Mouse (Mus musculus): Measurements from ENCODE around the gene Chit1.

Chit1 gene

DNA sequence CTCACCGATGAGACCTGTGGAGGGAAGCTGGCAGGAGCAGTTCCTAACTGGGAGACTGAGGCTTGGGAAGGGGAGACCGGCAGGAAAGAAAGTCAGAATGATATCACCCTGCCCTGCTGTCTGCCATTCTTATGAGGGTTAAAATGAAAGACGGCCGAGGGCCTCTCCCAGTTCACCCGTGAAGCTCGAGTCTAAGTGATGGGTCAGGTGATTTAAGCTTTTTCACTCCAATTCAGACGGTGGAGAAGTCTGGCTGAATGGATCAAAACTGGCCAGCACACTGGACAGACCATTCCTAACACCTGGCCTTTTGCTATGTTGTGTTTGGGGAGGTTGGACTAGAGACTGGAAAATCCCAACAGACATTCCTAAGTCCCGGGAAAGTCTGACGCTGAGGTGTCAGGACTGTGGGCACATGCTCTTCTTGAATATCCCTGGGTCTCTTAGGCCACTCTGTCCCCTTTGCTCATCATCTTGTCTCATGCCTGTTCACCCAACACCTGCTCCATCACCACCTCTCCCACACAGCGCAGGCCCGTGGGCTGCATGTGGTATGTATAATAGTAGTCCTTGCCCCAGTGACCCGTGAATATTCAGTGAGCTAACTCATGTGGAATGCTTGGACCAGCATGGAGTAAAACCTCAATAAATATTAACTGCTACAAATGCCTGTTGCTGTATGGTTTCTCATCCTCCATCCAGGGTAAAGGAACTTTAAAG lies 11.4 kb upstream of the Chit1 start:
- peak; percentile 67 for DNase-seq

- DNase-seq, result no peak
Measured at GRCm38 (mm10) chr1:134100401-134100800, 10.6 kb upstream of the Chit1 start.

- DNase-seq, result no peak
Measured at GRCm38 (mm10) chr1:134100928-134101327, 10.1 kb upstream of the Chit1 start.

- DNase-seq, result no peak
Measured at GRCm38 (mm10) chr1:134101593-134101992, 9.4 kb upstream of the Chit1 start.

DNA sequence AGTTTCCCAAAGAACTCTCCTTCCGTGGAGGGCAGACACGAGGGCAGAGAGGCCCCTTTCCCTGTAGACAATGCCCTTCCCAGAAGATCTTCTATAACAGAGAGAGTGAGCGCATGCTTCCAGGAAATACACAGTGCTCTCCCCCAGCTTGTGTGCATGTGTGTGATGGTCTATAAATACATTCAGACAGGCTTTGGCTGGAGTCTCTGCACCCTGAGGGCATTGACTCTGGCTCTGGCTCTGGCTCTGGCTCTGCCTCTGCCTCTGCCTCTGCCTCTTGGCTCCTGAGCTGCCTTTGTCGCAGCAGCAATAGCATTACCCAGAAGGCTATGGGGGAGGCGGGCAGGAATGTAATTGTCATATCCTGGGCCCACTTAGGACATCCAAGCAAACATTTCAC lies 7.2 kb upstream of the Chit1 start:
- no peak for DNase-seq

DNA sequence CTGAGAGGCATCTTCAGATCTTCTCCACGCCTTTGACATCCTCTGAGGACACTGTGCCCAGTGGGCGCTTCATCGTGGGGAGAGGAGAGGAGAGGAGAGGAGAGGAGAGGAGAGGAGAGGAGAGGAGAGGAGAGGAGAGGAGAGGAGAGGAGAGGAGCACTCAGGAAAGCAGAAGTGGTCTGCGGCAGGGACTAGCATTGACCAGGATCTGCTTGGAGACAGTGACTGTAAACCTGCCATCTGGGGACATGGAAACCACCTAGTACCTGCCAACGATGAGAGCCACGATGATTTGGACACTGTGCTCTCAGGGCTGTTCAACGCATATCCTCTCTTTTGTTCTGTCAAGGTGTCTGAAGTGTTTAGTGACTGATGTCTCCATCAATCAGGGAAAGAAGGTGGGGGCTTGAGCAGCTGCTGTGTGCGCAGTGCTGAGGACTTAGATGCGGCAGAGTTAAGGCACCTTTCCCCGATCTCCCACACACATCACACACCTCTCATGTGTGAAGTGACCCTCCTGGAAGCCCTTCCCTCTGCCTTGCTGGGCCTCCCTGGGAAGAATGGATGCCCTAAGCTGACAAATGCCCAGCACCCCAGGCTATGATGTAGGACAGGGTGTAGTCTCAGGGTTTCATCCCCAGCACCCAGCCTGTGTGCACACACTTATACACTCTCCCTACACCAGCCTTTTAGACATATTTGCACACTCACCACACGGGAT lies 5.8 kb upstream of the Chit1 start:
- DNase-seq, result no peak

- DNase-seq, result no peak
Measured at GRCm38 (mm10) chr1:134105764-134106430, 5.1 kb upstream of the Chit1 start.

DNA sequence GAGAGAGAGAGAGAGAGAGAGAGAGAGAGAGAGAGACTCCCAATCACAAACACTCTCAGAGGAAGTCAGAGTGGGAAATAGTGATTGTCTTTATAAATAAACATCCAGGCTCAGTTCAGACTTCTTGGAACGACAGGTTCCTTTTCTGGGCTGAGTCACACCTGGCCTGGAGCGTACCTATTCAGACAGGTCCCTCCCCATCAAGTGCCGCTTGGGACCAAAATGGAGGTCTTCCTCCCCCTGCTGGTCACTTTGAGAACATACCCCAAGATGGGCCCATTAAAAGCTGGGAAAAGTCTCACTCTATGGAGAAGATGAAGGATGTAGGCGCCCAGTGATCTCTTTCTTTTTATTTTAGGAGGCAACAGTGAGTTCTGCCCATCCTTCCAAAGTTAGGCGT lies 4.3 kb upstream of the Chit1 start:
- peak; percentile 56 for DNase-seq

DNA sequence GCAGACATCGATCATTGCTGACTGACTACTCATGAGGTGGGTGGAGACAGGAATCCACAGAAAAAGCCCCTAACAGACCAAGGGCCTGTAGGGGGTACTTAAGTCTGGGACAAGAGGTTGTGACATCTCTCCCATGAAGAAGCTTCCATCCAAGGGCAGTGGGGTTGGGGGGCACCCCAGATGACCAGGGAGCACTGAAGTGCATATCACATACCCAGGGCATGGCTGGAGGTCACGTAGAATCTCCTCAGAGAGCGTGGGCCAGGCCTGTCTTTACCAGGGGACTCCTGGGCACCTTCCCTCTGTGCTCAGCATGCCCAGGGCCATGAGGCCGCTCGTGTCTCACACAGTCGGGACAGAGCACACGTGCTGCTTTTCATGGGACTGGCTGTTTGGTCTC lies 3.3 kb upstream of the Chit1 start:
- no peak for DNase-seq

DNA sequence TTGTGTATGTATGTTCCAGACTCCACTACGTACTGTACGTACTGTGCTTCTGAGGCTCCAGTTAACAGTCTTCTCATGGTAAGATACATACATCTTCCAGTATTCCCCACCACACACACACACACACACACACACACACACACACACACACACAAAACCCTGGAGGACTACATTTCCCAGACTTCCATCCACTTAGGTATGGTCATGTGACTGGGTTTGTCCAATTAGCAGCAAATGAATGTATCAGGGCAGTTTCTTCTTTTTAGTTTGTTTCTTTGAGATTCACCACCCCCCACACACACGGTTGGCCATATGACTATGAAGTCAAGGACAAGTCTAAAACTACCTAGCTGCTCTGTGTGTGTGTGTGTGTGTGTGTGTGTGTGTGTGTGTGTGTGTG lies 1.0 kb upstream of the Chit1 start:
- DNase-seq, result no peak

DNA sequence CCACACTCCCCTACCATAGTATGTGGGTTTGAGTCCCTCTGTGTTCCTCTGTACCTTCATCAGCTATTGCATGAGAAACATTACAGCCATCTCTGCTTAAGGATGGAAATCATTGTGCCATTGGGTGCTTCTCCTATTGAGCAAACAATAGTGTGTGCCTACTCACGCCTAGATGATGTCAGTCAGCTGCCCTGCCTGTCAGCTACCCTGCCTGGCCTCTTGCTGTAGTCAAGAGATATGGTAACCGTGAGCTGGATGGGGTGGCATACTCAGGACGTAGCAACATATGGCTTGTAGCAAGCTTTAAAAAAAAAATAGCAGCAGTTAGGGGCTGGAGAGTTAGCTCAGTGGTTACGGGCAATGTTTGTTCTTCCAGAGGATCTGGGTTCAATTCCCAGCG lies 593 bp upstream of the Chit1 start:
- DNase-seq, result no peak

GRCm38 (mm10) chr1:134113560-134113959 lies 2.5 kb downstream of the Chit1 start:
- no peak for DNase-seq

DNA sequence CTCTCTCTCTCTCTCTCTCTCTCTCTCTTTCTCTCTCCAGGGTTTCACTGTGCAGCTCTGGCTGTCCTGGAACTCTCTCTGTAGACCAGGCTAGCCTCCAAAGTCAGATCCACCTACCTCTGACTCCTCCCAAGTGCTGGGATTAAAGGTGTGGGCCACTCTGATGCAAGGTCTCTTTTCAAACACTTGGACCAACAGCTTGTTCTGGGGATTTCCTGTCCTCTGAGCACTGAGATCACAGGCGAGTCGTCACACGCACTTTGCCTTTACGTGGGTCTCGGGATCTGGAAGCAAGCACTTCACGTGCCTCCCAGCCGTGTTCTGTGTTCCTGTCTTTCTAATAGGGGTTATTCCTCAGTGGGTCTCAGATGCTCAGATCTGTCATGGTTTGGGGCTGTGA lies 3.0 kb downstream of the Chit1 start:
- DNase-seq, result no peak

DNA sequence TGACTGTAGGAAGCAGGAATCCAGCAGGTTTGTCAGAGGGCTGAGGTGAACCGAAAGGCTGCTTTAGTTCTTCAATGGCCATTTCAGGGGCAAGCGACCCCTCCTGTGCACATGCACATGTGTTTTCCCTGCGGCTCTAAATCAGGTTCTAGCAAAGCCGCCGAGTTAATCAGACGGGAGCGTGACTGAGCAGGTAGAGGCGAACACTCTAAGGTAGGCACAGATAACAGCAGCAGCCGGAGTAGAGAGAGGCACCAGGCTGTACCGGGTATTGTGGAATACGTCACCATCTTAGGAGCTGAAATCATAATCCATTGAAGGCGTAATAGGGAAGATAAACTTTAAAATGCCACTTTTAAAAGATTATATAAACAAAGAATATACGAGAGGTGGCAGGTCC lies 3.7 kb downstream of the Chit1 start:
- no peak for DNase-seq

DNA sequence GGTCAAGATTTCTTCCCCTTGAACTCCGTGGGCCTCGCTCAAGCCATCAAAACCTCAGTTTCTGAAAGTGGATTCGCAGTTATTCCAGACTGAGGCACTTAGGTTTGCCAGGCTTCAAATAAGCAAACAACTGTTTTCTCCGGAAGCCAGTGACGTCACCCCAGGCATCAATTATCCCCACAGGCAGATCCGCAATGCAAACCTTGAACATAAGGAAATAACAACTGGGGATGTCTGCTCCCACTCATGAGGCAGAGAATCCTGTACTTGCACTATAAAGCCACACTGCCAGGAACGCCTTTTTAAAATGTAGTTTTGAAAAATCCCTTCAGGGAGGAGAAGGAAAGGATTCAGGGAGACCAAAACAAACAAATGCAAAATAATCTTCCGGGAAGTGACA lies 4.4 kb downstream of the Chit1 start:
- no peak for DNase-seq

DNA sequence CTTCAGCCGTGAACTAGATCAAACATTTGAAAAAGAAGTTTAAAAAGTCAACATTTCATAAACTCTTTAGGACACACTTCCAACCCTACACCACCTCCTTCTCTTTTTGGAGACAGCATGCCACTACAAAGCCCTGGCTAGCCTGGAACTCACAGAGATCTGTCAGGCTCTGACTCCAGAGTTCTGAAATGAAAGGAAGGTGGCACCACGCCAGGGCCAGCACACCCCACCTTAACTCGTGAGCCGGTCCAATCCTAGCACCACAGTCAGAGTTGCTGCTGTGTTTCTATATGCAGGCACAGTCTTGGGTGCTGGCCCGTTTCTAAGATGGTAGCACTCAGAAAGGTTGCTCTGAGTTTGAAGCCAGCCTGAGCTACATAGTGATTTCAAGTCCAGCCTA lies 6.1 kb downstream of the Chit1 start:
- no peak for DNase-seq

- DNase-seq, result peak; percentile 66
Measured at GRCm38 (mm10) chr1:134120179-134120578, 9.1 kb downstream of the Chit1 start.

GRCm38 (mm10) chr1:134122195-134122594 lies 11.2 kb downstream of the Chit1 start:
- DNase-seq, result no peak

- DNase-seq, result peak; percentile 52
Measured at GRCm38 (mm10) chr1:134133316-134133715, 22.3 kb downstream of the Chit1 start.

DNA sequence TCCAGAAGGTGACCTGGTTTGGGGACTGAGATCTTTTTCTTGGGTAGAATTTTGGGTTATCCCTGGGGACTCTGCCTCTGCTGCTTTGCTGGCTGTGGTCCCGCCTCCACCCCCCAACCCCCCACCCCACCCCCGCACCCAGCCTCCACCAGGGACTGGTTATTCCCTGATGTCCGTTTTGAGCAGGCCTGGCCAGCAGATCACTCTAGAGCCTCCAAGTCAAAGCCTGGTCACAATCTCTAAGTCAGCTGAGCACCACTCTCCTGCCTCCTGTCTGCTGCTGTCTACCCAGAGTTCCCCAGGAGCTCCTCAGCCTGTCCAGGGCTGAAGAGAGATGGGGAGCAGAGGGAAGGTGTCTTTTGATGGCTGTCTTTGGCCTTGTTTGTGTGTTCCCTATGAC lies 25.3 kb downstream of the Chit1 start:
- no peak for DNase-seq

GRCm38 (mm10) chr1:134138424-134138823 lies 27.4 kb downstream of the Chit1 start:
- DNase-seq, result no peak

DNA sequence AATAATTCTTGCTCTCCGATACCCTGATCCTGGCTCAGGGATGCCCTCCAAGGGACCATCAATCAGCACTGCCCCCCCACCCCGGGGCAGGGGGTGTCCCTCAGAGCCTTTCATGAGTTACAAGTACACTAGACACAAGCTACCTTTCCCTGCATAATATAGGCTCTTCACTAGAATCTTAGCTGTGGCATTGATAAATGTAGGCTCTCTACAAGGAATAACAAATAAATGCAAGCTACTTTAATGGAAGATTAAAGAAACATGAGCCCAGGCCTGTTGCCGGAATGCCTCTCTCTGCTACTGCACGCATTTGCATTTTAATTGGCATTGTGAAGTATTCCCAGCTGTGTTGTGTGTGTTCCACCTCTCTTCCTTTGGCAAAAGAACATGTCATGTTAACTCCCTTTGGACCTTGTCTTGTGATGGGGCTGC lies 31.3 kb downstream of the Chit1 start:
- no peak for DNase-seq

DNA sequence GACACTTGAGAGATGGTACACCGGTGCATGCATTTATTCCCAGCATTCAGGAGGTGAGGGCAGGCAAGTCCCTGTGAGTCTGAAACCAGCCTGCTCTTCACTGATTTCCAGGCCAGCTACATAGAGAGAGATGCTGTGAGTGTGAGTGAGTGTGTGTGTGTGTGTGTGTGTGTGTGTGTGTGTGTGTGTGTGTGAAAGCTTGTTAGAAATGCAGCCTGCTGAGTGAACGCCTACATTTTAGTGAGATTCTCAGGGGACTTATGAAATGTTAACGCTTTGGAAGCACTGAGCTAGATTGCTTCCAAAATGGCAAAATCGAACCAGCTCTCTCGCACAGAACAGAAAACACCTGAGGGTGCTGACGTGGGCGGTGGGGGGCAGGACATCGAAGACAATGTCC lies 35.0 kb downstream of the Chit1 start:
- DNase-seq, result no peak

DNA sequence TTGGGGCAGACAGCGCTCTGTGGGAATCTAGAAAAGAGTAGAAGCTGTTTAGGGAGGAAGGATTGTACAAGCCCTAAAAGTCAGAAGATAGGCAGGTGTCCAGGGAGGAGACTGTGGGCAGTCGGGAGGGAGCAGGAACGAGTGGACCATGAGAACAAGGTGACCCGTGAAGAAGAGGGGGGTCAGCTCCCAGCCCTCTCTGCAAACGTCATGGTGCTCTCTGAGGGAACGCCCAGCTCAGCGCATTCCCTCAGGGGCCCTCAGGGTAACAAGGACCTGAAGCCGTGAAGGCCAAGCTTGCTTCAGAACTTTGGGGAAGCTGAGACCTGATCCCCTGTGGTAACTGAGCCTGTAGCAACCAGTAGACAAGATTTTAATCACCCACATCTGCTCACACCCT lies 39.0 kb downstream of the Chit1 start:
- no peak for DNase-seq

All from kidney, adult 11 months (tissue).